Mouse (Mus musculus) kidney, adult 11 months (tissue): ENCODE measurements around the gene Cyp2s1.

ENCODE experiments used
- DNase-seq: peaks from one replicate; pipeline ENCODE4 v3.0.0; 2022

Cyp2s1 gene

GRCm38 (mm10) chr7:25781321-25781936 is 35.3 kb downstream of the Cyp2s1 start:
- DNase-seq: no peak

- DNase-seq: no peak
Measured at GRCm38 (mm10) chr7:25780753-25781152, 36.0 kb downstream of the Cyp2s1 start.

DNA sequence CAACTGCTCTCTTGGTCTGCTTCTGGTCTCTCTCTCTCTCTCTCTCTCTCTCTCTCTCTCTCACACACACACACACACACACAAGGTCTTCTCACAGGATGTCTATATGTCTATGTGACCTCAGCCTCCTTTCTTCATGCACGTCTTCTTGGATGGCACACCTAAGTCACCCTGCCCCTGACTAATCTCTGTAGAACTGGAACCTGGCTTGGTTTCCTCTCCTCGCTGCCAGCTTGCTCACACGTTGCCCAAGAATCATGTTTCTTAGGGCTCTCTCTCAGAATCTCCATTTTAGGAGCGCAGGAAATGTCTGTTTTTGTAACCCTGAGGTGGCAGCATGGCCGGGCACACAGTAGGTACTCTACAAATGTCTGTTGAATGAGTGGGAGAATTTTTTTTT is 36.7 kb downstream of the Cyp2s1 start:
- no peak for DNase-seq

GRCm38 (mm10) chr7:25768229-25768628 is 48.5 kb downstream of the Cyp2s1 start:
- DNase-seq: no peak

GRCm38 (mm10) chr7:25766108-25766507 is 50.6 kb downstream of the Cyp2s1 start:
- no peak for DNase-seq

DNA sequence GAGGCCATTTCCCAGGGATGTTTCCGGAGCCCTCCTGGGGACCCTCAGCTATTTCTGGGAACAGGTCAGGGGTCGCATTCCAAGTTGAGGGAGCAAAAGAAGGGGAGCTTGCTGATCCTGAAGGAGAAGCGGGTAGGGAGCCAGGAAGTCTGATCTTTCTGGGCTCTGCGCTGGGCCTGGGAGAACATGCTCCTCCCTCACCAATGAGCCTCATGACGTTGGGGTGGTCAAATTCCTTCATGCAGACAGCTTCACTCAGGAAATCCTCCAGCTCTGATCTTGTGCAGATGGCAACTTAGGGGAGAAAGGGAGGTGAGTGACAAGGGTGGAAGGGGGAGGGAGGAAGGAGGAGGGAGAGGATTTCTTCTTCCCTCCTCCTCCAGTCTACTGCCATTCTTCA is 52.5 kb downstream of the Cyp2s1 start:
- DNase-seq: peak; percentile 25

- DNase-seq: peak; percentile 34
Measured at GRCm38 (mm10) chr7:25763678-25764077, 53.0 kb downstream of the Cyp2s1 start.

GRCm38 (mm10) chr7:25761354-25761753 is 55.4 kb downstream of the Cyp2s1 start:
- DNase-seq: no peak

DNA sequence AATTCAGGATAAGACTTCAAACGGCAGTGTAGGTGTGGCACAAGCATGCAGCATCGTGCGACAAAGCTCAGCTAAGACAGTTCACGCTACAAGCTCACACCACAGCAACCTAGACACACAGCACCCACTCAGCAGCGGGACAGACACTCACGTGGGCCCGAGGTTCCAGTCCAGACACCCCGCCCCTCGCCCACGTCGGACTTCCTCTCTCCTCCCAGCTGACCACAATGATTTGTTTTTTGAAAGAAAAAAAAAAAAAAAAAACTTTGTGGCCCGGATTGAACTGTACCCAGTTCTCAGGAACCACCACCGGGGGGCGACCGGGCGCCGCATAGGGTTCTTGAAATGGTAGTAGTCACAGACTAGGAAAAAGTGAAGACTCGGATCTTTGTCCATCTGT is 60.7 kb downstream of the Cyp2s1 start:
- peak; percentile 93 for DNase-seq

DNA sequence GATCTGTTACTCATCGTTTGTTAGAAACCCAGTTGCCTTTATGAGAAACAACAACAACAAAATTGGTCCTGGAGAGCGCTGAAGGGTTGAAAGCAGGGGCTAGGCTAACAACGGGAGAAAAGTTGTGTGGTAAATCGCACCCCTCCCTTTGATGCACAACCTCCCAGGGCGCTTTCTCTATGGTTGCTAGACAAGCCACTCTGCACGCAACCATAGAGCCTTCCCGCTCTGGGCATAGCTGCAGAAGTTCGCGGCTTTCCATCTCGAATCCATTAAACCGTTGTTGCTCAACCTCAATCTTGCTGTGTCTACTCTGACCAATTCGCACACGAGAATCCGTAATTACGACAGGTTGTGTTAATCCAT is 61.3 kb downstream of the Cyp2s1 start:
- DNase-seq: no peak

- DNase-seq: peak; percentile 100
Measured at GRCm38 (mm10) chr7:25754738-25755467, 61.8 kb downstream of the Cyp2s1 start, which contains the start of gene Hnrnpul1. TSS of gene Hnrnpul1 (minus strand) at chr7:25754757.

DNA sequence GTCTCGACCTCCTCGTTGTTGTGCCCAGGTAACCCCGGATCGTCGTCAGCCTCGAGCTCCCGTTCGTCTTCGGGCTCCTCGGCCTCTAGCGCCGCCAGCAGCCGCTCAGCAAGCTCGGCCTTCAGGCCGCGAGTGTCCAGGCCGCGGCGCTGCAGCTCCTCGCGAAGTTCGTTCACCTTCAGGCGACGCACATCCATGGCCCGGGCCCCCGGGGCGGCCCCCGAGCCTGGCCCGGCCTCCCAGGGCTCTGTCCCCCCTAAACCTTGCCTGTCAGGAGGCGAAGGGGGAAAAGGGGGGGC is 62.3 kb downstream of the Cyp2s1 start:
- DNase-seq: no peak

DNA sequence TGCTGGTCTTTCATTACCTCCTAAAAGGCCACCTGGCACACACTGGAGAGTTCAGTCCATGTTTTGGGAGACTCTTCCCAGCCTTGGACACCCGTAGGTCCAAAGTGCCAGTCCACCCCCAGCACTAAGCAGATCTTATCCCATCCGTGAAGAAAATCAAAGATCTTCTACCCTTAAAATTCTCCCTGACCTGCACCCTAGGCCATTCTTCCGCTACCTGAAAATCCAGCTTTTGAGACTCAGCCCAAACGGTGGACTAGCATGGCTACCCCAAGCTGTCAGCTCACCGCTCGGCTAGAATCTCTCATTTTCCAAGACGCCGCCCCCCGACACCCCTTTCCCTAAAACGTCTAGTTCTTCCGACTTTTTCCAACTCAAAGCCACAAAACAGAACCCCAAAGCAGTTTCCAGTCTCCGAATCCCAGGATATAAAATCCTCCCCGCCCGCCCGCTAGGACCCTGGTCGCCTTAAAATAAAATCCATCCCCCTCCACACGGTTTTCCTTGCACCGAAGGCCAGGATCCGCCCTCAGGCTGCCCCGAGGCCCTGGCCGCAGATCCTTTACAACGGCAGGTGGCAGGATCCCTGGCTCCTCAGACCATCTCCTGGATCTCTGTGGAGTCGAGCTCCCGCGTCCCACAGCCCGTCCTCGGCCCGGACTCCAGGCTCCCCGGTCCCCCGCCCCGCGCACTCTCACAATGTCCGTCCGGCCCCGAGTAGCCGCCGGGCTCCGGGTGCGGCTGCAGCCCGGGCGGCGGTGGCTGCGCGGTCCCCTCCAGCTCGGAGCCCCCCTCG is 62.9 kb downstream of the Cyp2s1 start:
- peak; percentile 32 for DNase-seq

DNA sequence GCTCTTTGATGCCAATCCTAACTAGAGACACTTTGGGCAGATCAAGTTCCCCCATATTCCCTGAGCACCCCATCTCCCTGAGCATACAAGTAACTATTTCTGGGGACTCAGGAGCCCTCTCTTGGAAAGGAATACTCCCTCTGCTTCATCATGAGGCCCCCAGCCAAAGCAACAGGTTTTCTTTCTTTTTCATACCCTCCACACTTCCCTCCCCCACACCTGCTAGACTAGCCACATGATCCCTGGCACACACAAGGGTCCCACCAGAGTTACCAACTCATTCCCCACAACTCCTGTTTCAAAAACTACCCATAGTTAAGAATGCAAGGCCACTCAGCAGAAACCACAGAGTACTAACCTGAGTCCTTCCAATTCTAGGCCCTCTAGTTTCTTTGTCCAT is 63.6 kb downstream of the Cyp2s1 start:
- no peak for DNase-seq
